Mouse (Mus musculus): ENCODE data around the gene Gm20683. TPM values are rescaled to one million over a fixed set of nuclear protein-coding genes. Genes with fewer than 3 reads are reported as not detected.

Gm20683 gene
- 1.7 and 2.2 TPM in 2 replicates for polyA plus RNA-seq (2016; fragmentation: Nextera tagmentation; extraction: Ambion mirVana)

GRCm38 (mm10) chr17:25841117-25841880 is at the start of gene Gm20683:
TSS of gene Gm20683 (minus strand) at chr17:25841763.
- WGBS, result 93% methylated on average over 22 of the region's 22 CpGs
- Histone ChIP-seq H3K27ac (replicated peaks) (no peak within 1 kb of the TSS), H3K4me3 (0 out of 2 replicates have a peak within 1 kb of the TSS, but pooled peaks have one; percentile 0), H3K27me3 (ENCODE audit: low read depth, poor library complexity, severe bottlenecking) (no peaks in the 10 kb centered on the region), H3K9me3 (replicated peaks) (no peaks in the 10 kb centered on the region), H3K36me3 (peaks cover 75% of the 10 kb centered on the region), H3K4me1 (peaks cover 51% of the 10 kb centered on the region)
- DNase-seq (ENCODE audit: low spot score), result no peak

- no peaks in the 10 kb centered on the region for H3K27me3 ChIP-seq (ENCODE audit: low read depth, poor library complexity, severe bottlenecking)
- DNase-seq (ENCODE audit: low spot score), result no peak
- H3K36me3 ChIP-seq, result peaks cover 45% of the 10 kb centered on the region
- peaks cover 20% of the 10 kb centered on the region for H3K4me1 ChIP-seq
- no peaks in the 10 kb centered on the region for H3K9me3 ChIP-seq (replicated peaks)
- no peak overlapping the region for H3K4me3 ChIP-seq
- WGBS, result 93% methylated on average over 3 of the region's 3 CpGs
- no peak overlapping the region for H3K27ac ChIP-seq (replicated peaks)
These were observed 47.3 kb upstream of the Gm20683 start for GRCm38 (mm10) chr17:25888837-25889236.

GRCm38 (mm10) chr17:25887467-25887866 is 45.9 kb upstream of the Gm20683 start:
- no peak overlapping the region for H3K4me3 ChIP-seq
- H3K4me1 ChIP-seq, result peaks cover 34% of the 10 kb centered on the region
- peaks cover 58% of the 10 kb centered on the region for H3K36me3 ChIP-seq
- DNase-seq (ENCODE audit: low spot score), result no peak
- H3K27me3 ChIP-seq (ENCODE audit: low read depth, poor library complexity, severe bottlenecking), result no peaks in the 10 kb centered on the region
- H3K27ac ChIP-seq (replicated peaks), result no peak overlapping the region
- WGBS, result 89% methylated on average over 10 of the region's 10 CpGs
- H3K9me3 ChIP-seq (replicated peaks), result no peaks in the 10 kb centered on the region

- peaks cover 41% of the 10 kb centered on the region for H3K4me1 ChIP-seq
- H3K27ac ChIP-seq (replicated peaks), result no peak overlapping the region
- peaks cover 62% of the 10 kb centered on the region for H3K36me3 ChIP-seq
- no peak overlapping the region for H3K4me3 ChIP-seq
- no peaks in the 10 kb centered on the region for H3K27me3 ChIP-seq (ENCODE audit: low read depth, poor library complexity, severe bottlenecking)
- DNase-seq (ENCODE audit: low spot score), result no peak
- H3K9me3 ChIP-seq (replicated peaks), result no peaks in the 10 kb centered on the region
These were observed 45.2 kb upstream of the Gm20683 start for GRCm38 (mm10) chr17:25886806-25887205.

GRCm38 (mm10) chr17:25885636-25886035 is 44.1 kb upstream of the Gm20683 start:
- peak; percentile 37 for DNase-seq (ENCODE audit: low spot score)
- Histone ChIP-seq H3K9me3 (replicated peaks) (no peaks in the 10 kb centered on the region), H3K27me3 (ENCODE audit: low read depth, poor library complexity, severe bottlenecking) (no peaks in the 10 kb centered on the region), H3K36me3 (peaks cover 62% of the 10 kb centered on the region), H3K4me3 (no peak overlapping the region), H3K27ac (replicated peaks) (no peak overlapping the region), H3K4me1 (peaks cover 52% of the 10 kb centered on the region)
- 66% methylated on average over 4 of the region's 4 CpGs for WGBS

GRCm38 (mm10) chr17:25883824-25884223 is 42.3 kb upstream of the Gm20683 start:
- Histone ChIP-seq H3K36me3 (peaks cover 53% of the 10 kb centered on the region), H3K27me3 (ENCODE audit: low read depth, poor library complexity, severe bottlenecking) (no peaks in the 10 kb centered on the region), H3K27ac (replicated peaks) (peak overlapping the region; percentile 90; the same call in 1 of the 2 replicates), H3K9me3 (replicated peaks) (no peaks in the 10 kb centered on the region), H3K4me3 (no peak overlapping the region), H3K4me1 (peaks cover 70% of the 10 kb centered on the region)
- 97% methylated on average over 3 of the region's 3 CpGs for WGBS
- DNase-seq (ENCODE audit: low spot score), result no peak

GRCm38 (mm10) chr17:25883268-25883667 is 41.7 kb upstream of the Gm20683 start:
- H3K9me3 ChIP-seq (replicated peaks), result no peaks in the 10 kb centered on the region
- H3K4me1 ChIP-seq, result peaks cover 76% of the 10 kb centered on the region
- DNase-seq (ENCODE audit: low spot score), result no peak
- 83% methylated on average over 8 of the region's 8 CpGs for WGBS
- no peaks in the 10 kb centered on the region for H3K27me3 ChIP-seq (ENCODE audit: low read depth, poor library complexity, severe bottlenecking)
- H3K27ac ChIP-seq (replicated peaks), result peak overlapping the region; percentile 90
- H3K4me3 ChIP-seq, result 0 out of 2 replicates have a peak overlapping the region, but pooled peaks have one; percentile 7
- H3K36me3 ChIP-seq, result peaks cover 53% of the 10 kb centered on the region

GRCm38 (mm10) chr17:25882306-25882705 is 40.7 kb upstream of the Gm20683 start:
- H3K27me3 ChIP-seq (ENCODE audit: low read depth, poor library complexity, severe bottlenecking), result no peaks in the 10 kb centered on the region
- peak overlapping the region; percentile 90 for H3K27ac ChIP-seq (replicated peaks)
- peaks cover 55% of the 10 kb centered on the region for H3K36me3 ChIP-seq
- H3K9me3 ChIP-seq (replicated peaks), result no peaks in the 10 kb centered on the region
- peak overlapping the region; percentile 30 for H3K4me3 ChIP-seq
- 23% methylated on average over 5 of the region's 5 CpGs for WGBS
- H3K4me1 ChIP-seq, result peaks cover 86% of the 10 kb centered on the region
- no peak for DNase-seq (ENCODE audit: low spot score)

- H3K36me3 ChIP-seq, result peaks cover 60% of the 10 kb centered on the region
- WGBS, result 13% methylated on average over 4 of the region's 4 CpGs
- DNase-seq (ENCODE audit: low spot score), result peak; percentile 68
These were observed 40.1 kb upstream of the Gm20683 start for GRCm38 (mm10) chr17:25881691-25882090.

GRCm38 (mm10) chr17:25880913-25881641 is 39.5 kb upstream of the Gm20683 start:
- H3K4me3 ChIP-seq, result peak overlapping the region; percentile 30
- peaks cover 63% of the 10 kb centered on the region for H3K36me3 ChIP-seq
- no peaks in the 10 kb centered on the region for H3K9me3 ChIP-seq (replicated peaks)
- peak; percentile 83 for DNase-seq (ENCODE audit: low spot score)
- H3K27ac ChIP-seq (replicated peaks), result peak overlapping the region; percentile 90
- no peaks in the 10 kb centered on the region for H3K27me3 ChIP-seq (ENCODE audit: low read depth, poor library complexity, severe bottlenecking)
- peaks cover 97% of the 10 kb centered on the region for H3K4me1 ChIP-seq
- WGBS, result under 1% methylated on average over 5 of the region's 5 CpGs

More at GRCm38 (mm10) chr17:25881691-25882090, 40.1 kb upstream of the Gm20683 start:
- H3K27ac ChIP-seq (replicated peaks), result peak overlapping the region; percentile 90
- H3K27me3 ChIP-seq (ENCODE audit: low read depth, poor library complexity, severe bottlenecking), result no peaks in the 10 kb centered on the region
- H3K9me3 ChIP-seq (replicated peaks), result no peaks in the 10 kb centered on the region
- H3K4me1 ChIP-seq, result peaks cover 92% of the 10 kb centered on the region
- peak overlapping the region; percentile 30 for H3K4me3 ChIP-seq

- peak; percentile 73 for DNase-seq (ENCODE audit: low spot score)
- H3K27me3 ChIP-seq (ENCODE audit: low read depth, poor library complexity, severe bottlenecking), result no peaks in the 10 kb centered on the region
- peaks cover 63% of the 10 kb centered on the region for H3K36me3 ChIP-seq
- H3K27ac ChIP-seq (replicated peaks), result peak within 1 kb of the TSS; percentile 90
- peak within 1 kb of the TSS; percentile 30 for H3K4me3 ChIP-seq
- WGBS, result 14% methylated on average over 5 of the region's 5 CpGs
- no peaks in the 10 kb centered on the region for H3K9me3 ChIP-seq (replicated peaks)
- peaks cover 97% of the 10 kb centered on the region for H3K4me1 ChIP-seq
These were observed 38.8 kb upstream of the Gm20683 start, which contains the start of gene Wfikkn1 for GRCm38 (mm10) chr17:25880196-25880910. TSS of gene Wfikkn1 (minus strand) at chr17:25880858.

GRCm38 (mm10) chr17:25879750-25880149 is 38.2 kb upstream of the Gm20683 start:
- Histone ChIP-seq H3K27me3 (ENCODE audit: low read depth, poor library complexity, severe bottlenecking) (no peaks in the 10 kb centered on the region), H3K27ac (replicated peaks) (peak overlapping the region; percentile 90), H3K36me3 (peaks cover 58% of the 10 kb centered on the region), H3K9me3 (replicated peaks) (no peaks in the 10 kb centered on the region), H3K4me3 (peak overlapping the region; percentile 30), H3K4me1 (peaks cover 98% of the 10 kb centered on the region)
- WGBS, result 66% methylated on average over 8 of the region's 8 CpGs
- no peak for DNase-seq (ENCODE audit: low spot score)
